Mouse (Mus musculus) liver, embryonic 14.5 days (tissue): Measurements from ENCODE around the gene Ccdc13. TPM values are rescaled to one million over a fixed set of nuclear protein-coding genes. Genes with fewer than 3 reads are reported as not detected.
A peak's percentile ranks its signal among the peaks of the same experiment; 100 is the strongest.

Source experiments
- ATAC-seq: fragments of 200-750 bp; cut with Nextera tagmentation; 2 replicates; pipeline ENCODE4 v1.8.0; 2017; ENCODE audit warnings: moderate number of reproducible peaks, mild to moderate bottlenecking, moderate library complexity; ENCODE audit not compliant: insufficient read depth
- DNase-seq, 3 experiments: peaks; one replicate each; pipeline ENCODE4 v3.0.0-alpha.2; 2012 to 2013; ENCODE audit warnings: low read depth in 3 of 3, low spot score in 3 of 3
- H3K27ac ChIP-seq: fragments of 300-500 bp; sonication (generic); 2 replicates; pipeline ENCODE4 v1.5.1; 2014; ENCODE audit warnings: moderate library complexity, mild to moderate bottlenecking, control low read depth, inconsistent platforms
- H3K27me3 ChIP-seq: fragments of 300-500 bp; sonication (generic); 2 replicates; pipeline ENCODE4 v1.6.1; 2014; ENCODE audit warnings: mild to moderate bottlenecking, low read length, moderate library complexity; ENCODE audit not compliant: control insufficient read depth, insufficient read depth
- H3K36me3 ChIP-seq: fragments of 300-500 bp; sonication (generic); replicated peaks from 2 replicates; pipeline ENCODE4 v1.6.1; 2014; ENCODE audit warnings: low read depth; ENCODE audit not compliant: control insufficient read depth, insufficient read depth
- H3K4me1 ChIP-seq, 2 experiments: fragments of 200-500 bp in 1 of 2; fragments of 300-500 bp in 1 of 2; sonication (generic) in 1 of 2; replicated peaks; 2 replicates each; pipeline ENCODE4 v1.6.1; 2012 to 2014; ENCODE audit warnings: antibody characterized with exemption in 1 of 2, inconsistent platforms in 1 of 2, low read length in 1 of 2; ENCODE audit not compliant: control insufficient read depth in 2 of 2, insufficient read depth in 2 of 2
- H3K4me2 ChIP-seq: fragments of 300-500 bp; sonication (generic); 2 replicates; pipeline ENCODE4 v1.6.1; 2014; ENCODE audit warnings: low read depth, mild to moderate bottlenecking, control low read depth, moderate library complexity
- H3K4me3 ChIP-seq, 2 experiments: fragments of 200-500 bp in 1 of 2; fragments of 300-500 bp in 1 of 2; sonication (generic) in 1 of 2; 2 replicates each; pipeline ENCODE4 v1.5.1; 2012 to 2014; ENCODE audit warnings: low read depth in 2 of 2, low read length in 2 of 2, mild to moderate bottlenecking in 2 of 2, control low read depth in 1 of 2, inconsistent platforms in 1 of 2, moderate library complexity in 1 of 2; ENCODE audit not compliant: insufficient read depth in 1 of 2
- H3K9ac ChIP-seq: fragments of 300-500 bp; sonication (generic); replicated peaks from 2 replicates; pipeline ENCODE4 v1.6.1; 2014; ENCODE audit warnings: mild to moderate bottlenecking, control low read depth, moderate library complexity
- H3K9me3 ChIP-seq: fragments of 300-500 bp; sonication (generic); 2 replicates; pipeline ENCODE4 v1.6.1; 2016; ENCODE audit warnings: low read length, mixed read lengths; ENCODE audit not compliant: control insufficient read depth
- CTCF ChIP-seq: IDR thresholded peaks from 2 replicates; pipeline ENCODE4 v1.5.1; 2016; ENCODE audit warnings: antibody characterized with exemption, low read depth, control low read depth
- EP300 ChIP-seq: IDR thresholded peaks from 2 replicates; pipeline ENCODE4 v1.6.1; 2016; ENCODE audit warnings: antibody characterized with exemption, low read depth
- WGBS: fragments of 180-500 bp; shearing (Covaris S2); extraction: QIAGEN DNeasy Blood & Tissue Kit; methylation state at CpG from one replicate; pipeline ENCODE4 v1.1.7; 2014; ENCODE audit not compliant: insufficient replicate concordance; 5-methylcytosine and 5-hydroxymethylcytosine counted together
- polyA plus RNA-seq, 2 experiments: library from polyadenylated mRNA; depleted of rRNA in 1 of 2; stranded (reverse) in 1 of 2; unstranded in 1 of 2; fragments of >200 nt; fragmentation: Nextera tagmentation in 1 of 2; extraction: Ambion mirVana in 1 of 2; gene quantifications; 2 replicates each; pipeline versions ENCODE4 v1.2.1 to v1.2.3; 2012 to 2014

Ccdc13 gene
- polyA plus RNA-seq, 2 experiments, result not detected

DNA sequence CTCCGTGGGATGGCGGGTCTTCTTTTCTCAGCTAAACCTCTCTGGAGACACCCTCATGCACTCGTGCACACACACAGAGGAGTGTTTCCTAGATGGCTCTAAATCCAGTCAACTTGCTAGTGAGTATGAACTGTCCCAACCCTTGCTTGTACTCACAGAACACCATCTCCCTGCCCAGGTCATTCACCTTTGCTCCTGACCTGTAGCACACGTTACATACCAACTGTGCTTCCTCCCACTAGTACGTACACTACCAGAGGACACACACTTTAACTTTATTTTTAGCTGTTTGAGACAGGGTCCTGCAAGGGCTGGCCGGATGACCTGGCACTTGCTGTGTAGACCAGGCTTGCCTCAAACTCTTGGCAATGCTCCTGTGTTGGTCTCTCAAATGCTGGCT is 1.3 kb downstream of the Ccdc13 start:
- Histone ChIP-seq H3K27me3 (peaks cover 8% of the 10 kb centered on the region; the same call in 1 of the 2 replicates), H3K4me1 (no peaks in the 10 kb centered on the region), H3K4me2 (no peak overlapping the region), H3K9ac (no peak overlapping the region), H3K27ac (no peak overlapping the region), H3K36me3 (no peaks in the 10 kb centered on the region), H3K4me3 (no peak overlapping the region), H3K9me3 (no peaks in the 10 kb centered on the region)
- TF ChIP-seq CTCF (no peak), EP300 (no peak)
- ATAC-seq (no peak), DNase-seq (no peak)
- WGBS, result 62% methylated on average over 6 of the region's 6 CpGs

GRCm38 (mm10) chr9:121833825-121834224 is 5.4 kb downstream of the Ccdc13 start:
- TF ChIP-seq CTCF, result no peak
- no peak for TF ChIP-seq EP300
- Histone ChIP-seq H3K4me1 (no peaks in the 10 kb centered on the region), H3K27me3 (no peaks in the 10 kb centered on the region), H3K4me3 (no peak overlapping the region), H3K36me3 (no peaks in the 10 kb centered on the region), H3K4me2 (no peak overlapping the region), H3K27ac (no peak overlapping the region), H3K9me3 (no peaks in the 10 kb centered on the region), H3K9ac (no peak overlapping the region)
- WGBS, result 71% methylated on average over 11 of the region's 11 CpGs
- ATAC-seq (no peak), DNase-seq (no peak)

- TF ChIP-seq CTCF, result peak; percentile 88
- no peak for TF ChIP-seq EP300
Measured at GRCm38 (mm10) chr9:121830956-121831293, 8.3 kb downstream of the Ccdc13 start.

DNA sequence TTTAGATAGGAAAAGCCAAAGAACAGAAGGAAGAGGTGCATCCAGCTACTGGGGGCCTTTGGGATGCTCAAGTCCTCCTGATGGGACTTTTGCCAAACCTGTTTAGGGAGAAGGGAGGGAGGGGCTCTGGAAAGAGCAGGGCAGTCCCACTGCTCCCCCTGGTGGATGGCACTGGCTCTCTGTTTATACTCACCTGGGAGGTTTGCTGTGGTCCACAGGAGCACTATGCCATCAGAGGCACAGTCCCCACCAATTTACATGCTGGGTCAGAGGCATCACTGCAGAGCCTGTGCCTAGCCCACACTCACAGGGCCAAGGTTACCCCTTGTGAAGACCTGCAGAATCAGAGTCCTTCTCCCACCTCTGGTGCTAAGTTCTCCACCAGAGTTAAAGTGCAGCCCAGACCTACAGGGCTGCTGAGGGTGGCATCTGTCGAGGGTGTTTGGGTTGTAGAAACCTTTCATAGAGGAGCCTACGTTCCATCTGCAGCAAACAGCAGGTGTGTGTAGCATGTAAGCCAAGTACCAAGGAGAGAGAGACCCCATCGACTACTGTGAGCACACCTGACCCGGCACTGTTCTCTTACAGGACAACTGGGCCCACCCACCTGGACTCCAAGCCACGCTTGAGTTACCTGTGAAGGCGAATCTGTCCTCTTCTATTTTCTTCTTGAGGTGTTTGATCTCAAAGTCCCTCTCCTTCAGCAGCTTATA is 8.9 kb downstream of the Ccdc13 start:
- Histone ChIP-seq H3K4me1 (no peaks in the 10 kb centered on the region), H3K36me3 (no peaks in the 10 kb centered on the region), H3K27ac (no peak overlapping the region), H3K4me3 (no peak overlapping the region), H3K4me2 (no peak overlapping the region), H3K27me3 (no peaks in the 10 kb centered on the region), H3K9me3 (no peaks in the 10 kb centered on the region), H3K9ac (no peak overlapping the region)
- 54% methylated on average over 6 of the region's 6 CpGs for WGBS
- DNase-seq (peak in 1 of 3 experiments; percentile 17), ATAC-seq (no peak)
- TF ChIP-seq EP300 (no peak), CTCF (peak; percentile 71)

More at GRCm38 (mm10) chr9:121830956-121831293, 8.3 kb downstream of the Ccdc13 start:
- Histone ChIP-seq H3K27me3 (no peaks in the 10 kb centered on the region), H3K9me3 (no peaks in the 10 kb centered on the region), H3K36me3 (no peaks in the 10 kb centered on the region), H3K4me3 (no peak overlapping the region), H3K4me2 (no peak overlapping the region), H3K4me1 (no peaks in the 10 kb centered on the region), H3K27ac (no peak overlapping the region), H3K9ac (no peak overlapping the region)
- WGBS, result 26% methylated on average over 6 of the region's 6 CpGs
- no peak for ATAC-seq
- peak; percentile 33 to 46 (median 38) for DNase-seq

- TF ChIP-seq EP300 (no peak), CTCF (no peak)
- Histone ChIP-seq H3K4me3 (no peak overlapping the region), H3K36me3 (no peaks in the 10 kb centered on the region), H3K9me3 (no peaks in the 10 kb centered on the region), H3K27ac (no peak overlapping the region), H3K4me2 (no peak overlapping the region), H3K4me1 (no peaks in the 10 kb centered on the region), H3K9ac (no peak overlapping the region), H3K27me3 (no peaks in the 10 kb centered on the region)
- ATAC-seq (no peak), DNase-seq (no peak)
- WGBS, result 45% methylated on average over 7 of the region's 7 CpGs
Measured at GRCm38 (mm10) chr9:121829270-121829992, 9.8 kb downstream of the Ccdc13 start.
